Mouse (Mus musculus): Measurements from ENCODE around the gene 1700024G13Rik. TPM values are rescaled to one million over a fixed set of nuclear protein-coding genes. Genes with fewer than 3 reads are reported as not detected.
"Not testable (repeated sequence)": the region's sequence is repeated elsewhere in the genome, so short reads cannot be mapped to it uniquely, and the experiment has no call there.

Gene 1700024G13Rik
- polyA plus RNA-seq, 1 experiment, result not detected

DNA sequence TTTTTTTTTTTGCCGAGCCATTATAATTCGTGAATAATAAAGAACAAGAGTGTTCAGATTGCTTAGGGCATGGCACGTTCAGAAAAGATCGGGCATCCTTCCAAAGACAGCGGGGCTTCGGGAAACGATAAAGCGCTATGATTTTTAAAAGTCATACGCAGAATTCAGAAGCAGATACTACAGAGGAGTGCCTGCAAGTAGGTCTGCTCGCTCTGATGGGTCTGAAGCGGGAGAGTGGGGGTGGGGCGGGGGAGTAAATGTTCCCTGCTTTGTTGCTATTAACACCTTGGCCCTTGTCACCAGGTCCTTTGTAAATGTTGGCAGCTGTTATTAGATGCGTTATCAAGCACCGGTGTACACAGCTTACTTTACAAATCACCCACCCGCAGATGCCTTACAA lies 6.6 kb downstream of the 1700024G13Rik start:
- H3K27ac ChIP-seq (ENCODE audit: insufficient read depth, low read length), result no peak overlapping the region
- H3K36me3 ChIP-seq (ENCODE audit: control insufficient read depth, insufficient read depth, low read length), result no peaks in the 10 kb centered on the region
- no peak for DNase-seq (ENCODE audit: low read depth in 1 of 2, low spot score in 2 of 2)
- no peak overlapping the region for H3K4me3 ChIP-seq (ENCODE audit: extremely low read depth, insufficient read depth, insufficient read length)
- H3K27me3 ChIP-seq (ENCODE audit: control insufficient read depth, insufficient read depth, low read length), result no peaks in the 10 kb centered on the region
- TF ChIP-seq CTCF (IDR thresholded peaks at IDR 0.05; ENCODE audit: extremely low read depth, insufficient read depth, insufficient read length, insufficient replicate concordance) (no peak), POLR2A (IDR thresholded peaks at IDR 0.05; ENCODE audit: low read depth, low read length) (no peak)
- WGBS, result 50% methylated on average over 15 of the region's 15 CpGs
- H3K4me1 ChIP-seq (ENCODE audit: control insufficient read depth, insufficient read depth, insufficient read length), result no peaks in the 10 kb centered on the region

GRCm38 (mm10) chr14:32381066-32381465 lies 7.1 kb downstream of the 1700024G13Rik start:
- TF ChIP-seq POLR2A (IDR thresholded peaks at IDR 0.05; ENCODE audit: low read depth, low read length), result no peak
- TF ChIP-seq CTCF (IDR thresholded peaks at IDR 0.05; ENCODE audit: extremely low read depth, insufficient read depth, insufficient read length, insufficient replicate concordance), result no peak
- H3K27me3 ChIP-seq (ENCODE audit: control insufficient read depth, insufficient read depth, low read length), result no peaks in the 10 kb centered on the region
- no peaks in the 10 kb centered on the region for H3K4me1 ChIP-seq (ENCODE audit: control insufficient read depth, insufficient read depth, insufficient read length)
- 39% methylated on average over 7 of the region's 7 CpGs for WGBS
- no peak overlapping the region for H3K27ac ChIP-seq (ENCODE audit: insufficient read depth, low read length)
- no peaks in the 10 kb centered on the region for H3K36me3 ChIP-seq (ENCODE audit: control insufficient read depth, insufficient read depth, low read length)
- no peak for DNase-seq (ENCODE audit: low read depth in 1 of 2, low spot score in 2 of 2)
- no peak overlapping the region for H3K4me3 ChIP-seq (ENCODE audit: extremely low read depth, insufficient read depth, insufficient read length)

DNA sequence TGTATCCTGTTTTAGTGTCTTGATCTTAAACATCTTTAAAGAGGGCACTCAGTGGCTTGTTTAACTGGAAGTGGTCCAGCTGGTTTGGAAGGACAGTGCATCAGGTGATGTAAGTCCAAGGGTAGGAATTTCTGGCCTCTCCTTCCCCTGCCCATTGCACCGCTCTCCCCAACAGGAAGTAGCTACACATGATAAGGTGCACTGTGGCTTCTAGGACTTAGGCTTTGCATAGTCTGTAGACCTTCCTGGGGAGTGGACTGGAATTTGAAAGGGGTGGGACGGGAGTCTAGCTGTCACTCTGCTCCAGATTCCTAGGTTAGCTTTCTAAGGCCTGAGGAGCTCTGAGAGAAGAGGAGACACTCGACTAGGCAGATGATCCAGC lies 8.1 kb downstream of the 1700024G13Rik start:
- DNase-seq (ENCODE audit: low read depth in 1 of 2, low spot score in 2 of 2), result no peak
- no peak overlapping the region for H3K27ac ChIP-seq (ENCODE audit: insufficient read depth, low read length)
- no peak for TF ChIP-seq POLR2A (IDR thresholded peaks at IDR 0.05; ENCODE audit: low read depth, low read length)
- TF ChIP-seq CTCF (IDR thresholded peaks at IDR 0.05; ENCODE audit: extremely low read depth, insufficient read depth, insufficient read length, insufficient replicate concordance), result no peak
- no peak overlapping the region for H3K4me3 ChIP-seq (ENCODE audit: extremely low read depth, insufficient read depth, insufficient read length)
- WGBS, result 33% methylated on average over 3 of the region's 3 CpGs
- H3K36me3 ChIP-seq (ENCODE audit: control insufficient read depth, insufficient read depth, low read length), result no peaks in the 10 kb centered on the region
- H3K4me1 ChIP-seq (ENCODE audit: control insufficient read depth, insufficient read depth, insufficient read length), result no peaks in the 10 kb centered on the region
- H3K27me3 ChIP-seq (ENCODE audit: control insufficient read depth, insufficient read depth, low read length), result no peaks in the 10 kb centered on the region

GRCm38 (mm10) chr14:32379395-32380098 lies 8.6 kb downstream of the 1700024G13Rik start:
- H3K4me1 ChIP-seq (ENCODE audit: control insufficient read depth, insufficient read depth, insufficient read length), result no peaks in the 10 kb centered on the region
- no peaks in the 10 kb centered on the region for H3K36me3 ChIP-seq (ENCODE audit: control insufficient read depth, insufficient read depth, low read length)
- no peak for DNase-seq (ENCODE audit: low read depth in 1 of 2, low spot score in 2 of 2)
- TF ChIP-seq POLR2A (IDR thresholded peaks at IDR 0.05; ENCODE audit: low read depth, low read length) (no peak), CTCF (IDR thresholded peaks at IDR 0.05; ENCODE audit: extremely low read depth, insufficient read depth, insufficient read length, insufficient replicate concordance) (no peak)
- H3K4me3 ChIP-seq (ENCODE audit: extremely low read depth, insufficient read depth, insufficient read length), result no peak overlapping the region
- no peaks in the 10 kb centered on the region for H3K27me3 ChIP-seq (ENCODE audit: control insufficient read depth, insufficient read depth, low read length)
- 28% methylated on average over 22 of the region's 22 CpGs for WGBS
- no peak overlapping the region for H3K27ac ChIP-seq (ENCODE audit: insufficient read depth, low read length)

GRCm38 (mm10) chr14:32372510-32372909 lies 15.7 kb downstream of the 1700024G13Rik start:
- H3K36me3 ChIP-seq (ENCODE audit: control insufficient read depth, insufficient read depth, low read length), result no peaks in the 10 kb centered on the region
- WGBS, result 87% methylated on average over 2 of the region's 2 CpGs
- H3K27me3 ChIP-seq (ENCODE audit: control insufficient read depth, insufficient read depth, low read length), result no peaks in the 10 kb centered on the region
- H3K27ac ChIP-seq (ENCODE audit: insufficient read depth, low read length), result no peak overlapping the region
- TF ChIP-seq CTCF (IDR thresholded peaks at IDR 0.05; ENCODE audit: extremely low read depth, insufficient read depth, insufficient read length, insufficient replicate concordance) (no peak), POLR2A (IDR thresholded peaks at IDR 0.05; ENCODE audit: low read depth, low read length) (no peak)
- no peaks in the 10 kb centered on the region for H3K4me1 ChIP-seq (ENCODE audit: control insufficient read depth, insufficient read depth, insufficient read length)
- no peak for DNase-seq (ENCODE audit: low read depth in 1 of 2, low spot score in 2 of 2)
- no peak overlapping the region for H3K4me3 ChIP-seq (ENCODE audit: extremely low read depth, insufficient read depth, insufficient read length)

GRCm38 (mm10) chr14:32369756-32370155 lies 18.4 kb downstream of the 1700024G13Rik start:
- H3K27me3 ChIP-seq (ENCODE audit: control insufficient read depth, insufficient read depth, low read length), result no peaks in the 10 kb centered on the region
- DNase-seq (ENCODE audit: low read depth in 1 of 2, low spot score in 2 of 2), result no peak
- 72% methylated on average over 7 of the region's 7 CpGs for WGBS
- no peak for TF ChIP-seq CTCF (IDR thresholded peaks at IDR 0.05; ENCODE audit: extremely low read depth, insufficient read depth, insufficient read length, insufficient replicate concordance)
- TF ChIP-seq POLR2A (IDR thresholded peaks at IDR 0.05; ENCODE audit: low read depth, low read length), result no peak
- H3K36me3 ChIP-seq (ENCODE audit: control insufficient read depth, insufficient read depth, low read length), result no peaks in the 10 kb centered on the region
- no peak overlapping the region for H3K4me3 ChIP-seq (ENCODE audit: extremely low read depth, insufficient read depth, insufficient read length)
- H3K4me1 ChIP-seq (ENCODE audit: control insufficient read depth, insufficient read depth, insufficient read length), result no peaks in the 10 kb centered on the region
- no peak overlapping the region for H3K27ac ChIP-seq (ENCODE audit: insufficient read depth, low read length)

GRCm38 (mm10) chr14:32364359-32364758 lies 23.8 kb downstream of the 1700024G13Rik start:
- H3K27me3 ChIP-seq (ENCODE audit: control insufficient read depth, insufficient read depth, low read length), result no peaks in the 10 kb centered on the region

GRCm38 (mm10) chr14:32351181-32351920 lies 36.8 kb downstream of the 1700024G13Rik start:
- not testable (repeated sequence) for DNase-seq (ENCODE audit: low read depth in 1 of 2, low spot score in 2 of 2); H3K4me3 ChIP-seq (ENCODE audit: extremely low read depth, insufficient read depth, insufficient read length); H3K4me1 ChIP-seq (ENCODE audit: control insufficient read depth, insufficient read depth, insufficient read length); H3K36me3 ChIP-seq (ENCODE audit: control insufficient read depth, insufficient read depth, low read length); H3K27me3 ChIP-seq (ENCODE audit: control insufficient read depth, insufficient read depth, low read length); H3K27ac ChIP-seq (ENCODE audit: insufficient read depth, low read length)
- WGBS, result 42% methylated on average over 6 of the region's 6 CpGs

More at GRCm38 (mm10) chr14:32364359-32364758, 23.8 kb downstream of the 1700024G13Rik start:
- 67% methylated on average over 7 of the region's 7 CpGs for WGBS
- Histone ChIP-seq H3K4me3 (ENCODE audit: extremely low read depth, insufficient read depth, insufficient read length) (no peak overlapping the region), H3K36me3 (ENCODE audit: control insufficient read depth, insufficient read depth, low read length) (no peaks in the 10 kb centered on the region), H3K4me1 (ENCODE audit: control insufficient read depth, insufficient read depth, insufficient read length) (no peaks in the 10 kb centered on the region), H3K27ac (ENCODE audit: insufficient read depth, low read length) (no peak overlapping the region)
- no peak for DNase-seq (ENCODE audit: low read depth in 1 of 2, low spot score in 2 of 2)
- TF ChIP-seq POLR2A (IDR thresholded peaks at IDR 0.05; ENCODE audit: low read depth, low read length) (no peak), CTCF (IDR thresholded peaks at IDR 0.05; ENCODE audit: extremely low read depth, insufficient read depth, insufficient read length, insufficient replicate concordance) (no peak)

Measured in spleen, adult 2 months (tissue).